Mouse (Mus musculus): ENCODE measurements around the gene Synrg.

The Synrg gene

GRCm38 (mm10) chr11:83979992-83980391 is 15.8 kb downstream of the Synrg start:
- intact Hi-C loops (cut with DNase I): no loop called here

- intact Hi-C loops (cut with DNase I): no loop called here
Measured at GRCm38 (mm10) chr11:83981338-83981737, 17.1 kb downstream of the Synrg start.

- intact Hi-C loops (cut with DNase I): no loop called here
Measured at GRCm38 (mm10) chr11:83991701-83992100, 27.5 kb downstream of the Synrg start.

GRCm38 (mm10) chr11:83993428-83993827 is 29.2 kb downstream of the Synrg start:
- intact Hi-C loops (cut with DNase I): no loop called here

- intact Hi-C loops (cut with DNase I): no loop called here
Measured at GRCm38 (mm10) chr11:83994481-83994880, 30.3 kb downstream of the Synrg start.

GRCm38 (mm10) chr11:83995535-83995950 is 31.3 kb downstream of the Synrg start:
- intact Hi-C loops (cut with DNase I): no loop called here

- intact Hi-C loops (cut with DNase I): no loop called here
Measured at GRCm38 (mm10) chr11:83997171-83997868, 33.1 kb downstream of the Synrg start.

GRCm38 (mm10) chr11:83998993-83999392 is 34.8 kb downstream of the Synrg start:
- intact Hi-C loops (cut with DNase I): no loop called here

GRCm38 (mm10) chr11:83999411-83999915 is 35.2 kb downstream of the Synrg start:
- intact Hi-C loops (cut with DNase I): no loop called here

- intact Hi-C loops (cut with DNase I): no loop called here
Measured at GRCm38 (mm10) chr11:84001257-84001656, 37.0 kb downstream of the Synrg start.

GRCm38 (mm10) chr11:84003986-84004385 is 39.8 kb downstream of the Synrg start:
- intact Hi-C loops (cut with DNase I): no loop called here

GRCm38 (mm10) chr11:84009001-84009400 is 44.8 kb downstream of the Synrg start:
- intact Hi-C loops (cut with DNase I): no loop called here

- intact Hi-C loops (cut with DNase I): no loop called here
Measured at GRCm38 (mm10) chr11:84010411-84010810, 46.2 kb downstream of the Synrg start.

GRCm38 (mm10) chr11:84011050-84011449 is 46.8 kb downstream of the Synrg start:
- intact Hi-C loops (cut with DNase I): no loop called here

- intact Hi-C loops (cut with DNase I): no loop called here
Measured at GRCm38 (mm10) chr11:84011576-84011975, 47.3 kb downstream of the Synrg start.

GRCm38 (mm10) chr11:84013105-84013504 is 48.9 kb downstream of the Synrg start:
- intact Hi-C loops (cut with DNase I): no loop called here

GRCm38 (mm10) chr11:84016147-84016809 is 52.0 kb downstream of the Synrg start:
- intact Hi-C loops (cut with DNase I): no loop called here

GRCm38 (mm10) chr11:84016810-84017508 is 52.7 kb downstream of the Synrg start:
- intact Hi-C loops (cut with DNase I): no loop called here

GRCm38 (mm10) chr11:84027231-84027630 is 63.0 kb downstream of the Synrg start:
- intact Hi-C loops (cut with DNase I): no loop called here

GRCm38 (mm10) chr11:84028271-84029028 is 64.2 kb downstream of the Synrg start:
- intact Hi-C loops (cut with DNase I): no loop called here

GRCm38 (mm10) chr11:84031971-84032370 is 67.7 kb downstream of the Synrg start:
- intact Hi-C loops (cut with DNase I): loop anchor here (10.0 kb wide), 1 partner anchor 247 kb away; no protein-coding TSS in a partner anchor
